Mouse (Mus musculus) adrenal gland, adult 18-20 months (tissue): Measurements from ENCODE around the gene Lipe. TPM values are rescaled to one million over a fixed set of nuclear protein-coding genes. Genes with fewer than 3 reads are reported as not detected.
"Not testable (repeated sequence)": the region's sequence is repeated elsewhere in the genome, so short reads cannot be mapped to it uniquely, and the experiment has no call there.

ENCODE experiments used
- DNase-seq, 2 experiments: peaks; one replicate each; pipeline ENCODE4 v3.0.0; 2021 to 2022; ENCODE audit warnings: low spot score in 2 of 2
- total RNA-seq, 2 experiments: library from RNA; stranded (reverse); gene quantifications; 1 replicate in 1 of 2; 2 replicates in 1 of 2; pipeline ENCODE4 v1.2.3; 2021

The Lipe gene
- total RNA-seq, 2 experiments from 2014 or later = 332 to 738 TPM

DNA sequence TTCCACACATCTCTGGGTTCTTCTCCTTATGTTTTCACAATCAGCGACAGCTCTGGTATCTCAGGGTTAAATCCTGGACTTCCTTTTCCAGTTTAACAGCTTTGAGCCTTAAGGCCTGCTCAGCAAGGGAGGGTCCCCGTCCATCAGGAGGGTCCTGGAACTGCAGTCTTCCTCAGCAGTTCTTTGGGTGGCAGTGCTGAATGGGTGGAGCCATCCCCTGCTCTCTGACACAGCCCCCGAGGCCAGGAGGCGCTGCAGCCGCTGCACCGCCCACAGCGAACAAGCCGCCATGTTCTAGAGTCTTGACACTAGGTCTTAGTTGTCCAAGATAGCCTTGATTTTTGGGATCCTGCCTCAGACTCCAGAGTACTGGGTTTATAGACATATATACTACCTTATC, 21.0 kb upstream of the Lipe start:
- DNase-seq = no peak

DNA sequence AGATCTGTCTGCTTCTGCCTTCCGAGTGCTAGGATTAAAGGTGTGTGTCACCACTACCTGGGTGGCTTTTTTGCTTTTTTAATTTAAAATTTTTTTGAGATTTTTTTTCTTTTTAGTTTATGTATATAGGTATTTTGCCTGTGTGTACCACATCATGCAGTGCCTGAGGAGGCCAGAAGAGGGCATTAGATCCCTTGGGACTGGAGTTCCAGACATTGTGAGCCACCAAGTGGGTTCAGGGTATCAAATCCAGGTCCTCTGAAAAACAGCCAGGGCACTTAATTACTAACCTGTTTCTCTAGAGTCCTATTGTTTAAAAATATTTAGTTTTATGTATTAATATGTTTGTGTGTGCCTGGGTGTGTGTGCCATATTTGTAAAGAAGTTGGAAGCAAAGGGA, 19.1 kb upstream of the Lipe start:
- DNase-seq = peak in 1 of 2 experiments; percentile 22

DNA sequence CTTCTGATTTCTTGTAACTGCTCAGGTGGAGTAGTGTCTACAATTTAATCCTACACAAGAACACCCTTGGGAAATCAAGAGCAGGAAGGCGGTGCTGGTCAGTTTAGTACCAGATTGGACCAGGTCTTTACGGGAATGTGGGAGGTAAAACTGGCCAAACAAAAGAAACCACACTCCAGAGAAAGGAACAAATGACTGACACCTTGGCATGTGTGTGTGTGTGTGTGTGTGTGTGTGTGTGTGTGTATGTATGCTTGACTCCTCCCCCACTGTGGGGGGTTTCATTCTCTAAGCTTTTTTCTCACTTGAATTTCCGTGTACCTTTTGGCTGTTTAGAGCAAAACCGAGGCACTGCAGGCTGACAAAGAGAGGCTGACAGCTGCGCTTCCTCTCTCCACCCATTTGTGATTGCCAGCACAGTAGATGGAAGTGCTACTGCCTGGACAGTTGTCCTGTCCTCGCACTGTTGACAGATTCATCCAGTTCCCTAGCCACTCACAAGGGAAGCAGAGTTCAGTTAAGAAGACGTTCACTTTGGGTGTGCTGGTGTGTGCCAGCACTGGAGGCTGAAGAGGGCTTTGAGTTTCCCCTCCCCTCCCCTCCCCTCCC, 14.4 kb upstream of the Lipe start, which contains the start of gene Cxcl17:
Cxcl17 (minus strand) TSS at position 54 of the 609 bp plus-strand sequence.
- DNase-seq = no peak

DNA sequence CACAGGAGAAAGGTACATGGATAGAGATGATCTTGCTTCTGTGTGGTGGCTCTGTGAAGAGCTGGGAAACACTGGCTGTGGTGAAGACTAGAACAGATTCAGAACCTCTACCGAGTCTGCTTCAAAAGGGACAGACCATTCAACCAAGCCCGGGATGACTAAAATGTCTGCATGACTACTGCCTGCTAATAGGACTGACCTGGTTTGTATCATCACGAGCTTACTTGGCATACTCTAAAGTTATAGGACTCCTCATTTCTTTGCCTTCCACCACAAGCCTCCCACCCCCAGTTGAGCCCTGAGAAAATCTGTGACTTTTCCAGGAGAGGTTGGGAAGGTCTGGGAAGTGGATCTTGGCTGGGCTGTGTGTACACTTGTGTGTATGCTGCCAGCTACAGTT, 13.4 kb upstream of the Lipe start:
- no peak for DNase-seq

DNA sequence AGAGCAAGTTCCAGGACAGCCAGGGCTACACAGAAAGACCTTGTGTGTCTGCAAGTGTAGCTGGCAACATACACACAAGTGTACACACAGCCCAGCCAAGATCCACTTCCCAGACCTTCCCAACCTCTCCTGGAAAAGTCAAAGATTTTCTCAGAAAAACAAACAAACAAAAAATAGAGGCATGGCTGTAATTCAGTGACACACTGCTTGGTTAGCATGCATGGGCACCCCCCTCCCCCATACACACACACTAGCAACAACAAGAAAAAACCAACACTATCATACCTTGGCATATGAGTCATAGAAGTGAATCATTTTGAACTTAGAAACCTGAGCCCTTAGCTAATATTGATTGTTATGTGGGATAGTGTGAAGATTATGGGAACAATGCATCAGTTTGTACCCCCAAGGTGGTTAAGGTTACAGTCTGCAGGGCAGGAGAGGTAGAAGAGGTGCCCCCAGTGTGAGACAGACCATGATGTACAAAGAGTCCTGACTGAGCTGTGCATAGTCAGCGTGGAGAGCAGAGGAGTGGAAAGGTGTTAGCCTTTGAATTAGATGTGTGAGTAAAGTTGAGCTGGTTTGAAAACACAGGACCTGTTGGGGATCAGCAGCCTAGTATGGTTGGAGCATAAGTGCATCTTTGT, 12.6 kb upstream of the Lipe start:
- DNase-seq = no peak

DNA sequence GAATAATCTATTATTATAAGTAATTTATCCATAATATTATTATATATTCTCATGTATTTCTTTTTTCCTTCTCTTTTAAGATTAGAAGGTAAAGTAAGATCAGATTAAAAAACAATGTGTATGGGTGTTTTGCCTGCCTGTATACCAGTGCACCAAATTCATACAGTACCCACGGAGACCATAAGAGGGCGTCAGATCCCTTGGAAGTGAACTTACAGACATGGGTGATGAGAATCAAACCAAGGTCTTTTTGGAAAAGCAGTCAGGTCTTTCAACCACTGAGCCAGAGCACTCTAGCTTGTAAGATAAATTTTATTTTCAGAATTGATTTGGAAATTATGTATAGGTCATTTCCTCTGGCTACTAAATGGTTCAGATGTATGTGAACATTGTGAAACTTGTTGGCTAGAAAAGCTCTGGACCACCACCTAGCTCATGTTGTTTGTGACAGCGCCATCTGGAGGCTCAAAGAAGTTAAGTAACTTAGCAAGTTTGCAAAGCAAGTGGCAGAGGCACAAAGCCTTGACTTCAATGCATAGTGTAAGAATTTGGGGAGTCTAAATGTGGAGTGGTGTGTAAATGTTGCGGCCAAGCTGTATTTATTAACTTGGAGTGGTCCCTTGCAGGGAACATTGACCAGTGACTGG, 10.7 kb upstream of the Lipe start:
- DNase-seq = no peak

DNA sequence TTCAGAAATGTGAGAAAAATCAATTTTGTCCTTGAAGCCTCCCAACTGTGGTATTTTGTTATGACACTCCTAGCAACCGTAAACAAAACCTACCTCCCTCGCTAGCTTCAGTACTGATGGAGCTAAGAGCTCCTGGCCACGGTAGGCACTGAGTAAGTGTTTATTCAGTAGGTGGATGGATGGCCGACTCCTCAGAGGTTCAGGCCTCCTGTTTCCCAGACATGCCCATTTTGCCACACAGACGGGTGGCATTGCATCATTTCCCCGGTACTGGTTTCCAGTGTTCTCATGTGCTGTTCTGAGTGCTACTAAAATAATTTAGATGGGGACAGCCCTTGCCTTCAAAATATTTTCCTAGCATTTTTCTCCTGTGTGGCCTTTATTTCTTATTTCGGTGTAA, 8.0 kb upstream of the Lipe start:
- DNase-seq = no peak

DNA sequence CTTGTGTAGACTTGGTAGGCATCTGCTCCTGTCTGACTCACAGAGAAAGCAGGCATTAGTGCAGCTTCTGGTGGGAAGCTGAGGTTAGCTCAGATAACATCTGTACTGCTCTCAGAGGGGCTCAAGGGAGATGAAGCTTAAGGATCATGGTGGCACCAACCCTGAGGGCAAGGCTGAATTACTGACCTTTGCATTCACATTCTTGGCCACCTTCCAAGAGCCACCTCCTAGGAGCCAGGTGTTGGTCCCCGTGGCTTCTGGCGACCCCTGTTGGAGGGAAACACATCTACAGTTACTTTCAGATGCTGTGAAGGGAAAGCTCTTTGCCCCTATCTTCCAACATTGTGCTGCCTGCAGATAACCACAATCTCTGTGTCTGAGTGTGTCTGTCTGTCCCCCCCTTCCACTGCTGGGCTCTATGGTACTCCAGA, 4.2 kb upstream of the Lipe start:
- peak; percentile 59 to 74 for DNase-seq

DNA sequence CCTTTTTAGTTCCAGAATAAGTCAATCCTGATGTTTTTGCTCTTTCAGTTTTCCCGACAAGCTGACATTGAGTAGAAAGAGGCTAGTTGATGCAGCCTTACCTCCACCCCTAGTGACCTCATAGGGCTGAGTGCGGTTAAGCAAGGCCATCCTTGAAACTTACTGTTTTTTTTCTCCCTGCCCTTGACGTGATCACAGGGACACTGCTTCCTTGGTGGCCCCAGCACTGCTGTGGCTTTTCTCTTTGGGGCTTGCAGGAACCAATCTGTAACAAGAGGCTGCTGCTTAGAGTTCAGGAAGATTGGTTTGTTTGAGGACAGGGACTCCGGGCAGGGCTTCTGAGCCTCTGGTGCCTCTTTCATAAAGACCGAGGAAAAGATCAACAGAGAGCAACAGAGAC, 3.5 kb upstream of the Lipe start:
- DNase-seq = peak in 1 of 2 experiments; percentile 40

DNA sequence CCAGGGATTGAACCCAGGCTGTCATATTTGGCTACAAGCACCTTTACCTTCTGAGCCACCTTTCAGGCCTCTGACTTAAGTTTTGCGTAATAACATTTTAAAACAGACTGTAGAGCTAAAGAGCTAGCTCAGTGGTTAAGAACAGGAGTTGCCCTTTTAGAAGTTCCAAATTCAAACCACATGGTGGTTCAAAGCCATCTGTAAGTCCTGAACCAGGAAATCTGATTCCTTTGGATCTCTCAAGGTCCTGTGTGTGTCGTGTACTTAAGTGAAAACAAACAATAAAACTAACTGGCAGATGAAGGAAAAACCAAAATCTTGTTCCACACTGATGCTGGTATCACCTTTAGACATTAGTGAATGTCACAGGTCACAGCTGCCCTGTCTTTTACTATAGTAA, 3.0 kb upstream of the Lipe start:
- no peak for DNase-seq

DNA sequence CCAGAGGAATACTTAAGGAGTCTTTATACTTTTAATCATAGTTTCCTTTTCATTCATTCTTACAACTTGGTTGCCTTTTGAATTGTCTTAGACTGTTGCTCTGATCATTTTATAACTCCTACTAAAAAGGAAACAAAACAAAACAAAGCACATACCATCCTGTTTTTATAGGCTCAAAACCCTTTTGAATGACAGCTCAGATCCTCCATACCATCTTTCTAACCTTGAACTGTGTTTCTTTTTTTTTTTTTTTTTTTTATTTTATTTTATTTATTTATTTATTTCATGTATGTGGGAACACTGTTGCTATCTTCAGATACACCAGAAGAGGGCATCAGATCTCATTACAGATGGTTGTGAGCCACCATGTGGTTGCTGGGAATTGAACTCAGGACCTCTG, 518 bp upstream of the Lipe start:
- DNase-seq = not testable (repeated sequence)

DNA sequence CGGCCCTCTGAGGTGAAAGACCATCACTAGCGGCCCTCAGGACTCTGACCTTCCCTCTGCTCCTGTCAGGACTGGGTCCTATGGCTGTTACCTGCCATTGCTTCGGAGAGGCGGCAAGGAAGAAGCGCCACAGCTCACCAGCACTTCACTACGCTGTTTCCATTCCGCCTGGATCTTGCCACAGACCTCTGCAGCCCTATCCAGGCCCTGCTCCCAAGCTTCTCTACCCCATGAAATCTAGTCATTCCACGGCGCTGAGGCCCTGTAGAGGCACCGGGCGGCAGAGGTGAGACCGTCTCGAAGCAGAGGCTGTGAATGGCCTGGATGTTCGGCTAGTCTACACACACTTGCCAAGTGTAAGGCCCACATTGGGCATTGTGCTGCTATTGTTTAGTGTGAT, 1.9 kb downstream of the Lipe start:
- no peak for DNase-seq

DNA sequence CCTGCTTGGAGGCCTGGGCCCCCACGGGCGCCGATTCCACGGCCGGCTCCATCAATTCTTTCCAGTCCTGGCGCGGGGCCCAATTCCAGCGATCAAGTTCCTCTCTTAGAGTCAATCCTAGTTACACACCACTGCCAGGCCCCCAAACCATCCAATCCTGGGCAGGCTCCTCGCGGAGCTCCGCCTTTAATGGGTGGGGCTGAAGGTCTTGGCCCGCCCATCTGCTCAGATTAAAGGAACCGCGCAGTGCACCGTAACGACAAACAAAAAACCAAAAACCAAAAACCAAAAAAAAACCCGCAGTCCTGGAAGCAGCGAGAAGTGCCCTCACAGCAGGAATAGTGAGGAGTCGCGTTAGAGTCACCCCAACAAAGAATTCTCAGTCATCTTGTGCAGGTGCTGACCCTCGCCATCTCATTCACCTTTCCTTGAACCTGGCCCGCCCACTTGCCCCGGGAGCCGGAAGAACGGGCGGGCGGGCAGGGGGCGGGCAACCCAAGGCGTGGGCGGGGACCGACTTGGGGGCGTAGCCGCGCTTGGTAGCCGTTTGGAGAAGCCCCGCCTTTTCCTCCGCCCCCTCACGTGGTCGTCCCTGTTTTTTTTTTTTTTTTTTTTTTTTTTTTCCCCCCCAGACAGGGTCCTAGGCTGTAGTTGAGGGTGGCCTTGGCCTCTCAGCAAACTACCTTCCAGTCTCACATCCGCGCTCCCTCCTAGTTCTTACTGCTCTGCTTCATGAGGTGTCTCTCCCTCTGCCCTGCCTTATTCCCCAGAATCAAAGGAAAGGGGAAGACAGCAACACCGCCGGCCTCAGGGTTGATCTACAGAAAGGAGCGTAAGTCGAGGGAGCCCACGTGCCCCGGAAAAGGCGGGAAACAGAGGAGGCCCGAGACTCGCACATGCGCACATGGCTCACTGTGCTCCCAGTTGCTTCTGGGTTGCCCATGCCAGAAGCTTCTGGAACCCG, 2.7 kb downstream of the Lipe start:
- peak; percentile 94 to 97 for DNase-seq

DNA sequence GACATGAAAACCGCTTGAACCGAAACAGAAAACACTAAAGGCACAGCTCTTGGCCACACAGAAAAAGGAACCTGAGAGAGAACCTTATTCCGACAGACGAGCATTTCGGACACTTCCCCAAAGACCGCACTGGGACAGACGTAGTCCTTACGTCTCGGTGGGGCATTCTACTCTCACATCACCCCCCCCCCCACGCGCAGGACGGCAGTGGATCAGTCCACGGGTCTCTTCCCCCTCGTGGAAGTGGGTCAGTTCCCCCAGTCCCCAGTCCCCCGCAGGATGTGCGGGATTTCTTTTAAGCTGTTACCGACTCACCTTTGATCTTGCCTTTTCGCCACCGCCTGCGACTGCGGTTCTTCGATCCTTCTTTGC, 3.3 kb downstream of the Lipe start:
- no peak for DNase-seq

DNA sequence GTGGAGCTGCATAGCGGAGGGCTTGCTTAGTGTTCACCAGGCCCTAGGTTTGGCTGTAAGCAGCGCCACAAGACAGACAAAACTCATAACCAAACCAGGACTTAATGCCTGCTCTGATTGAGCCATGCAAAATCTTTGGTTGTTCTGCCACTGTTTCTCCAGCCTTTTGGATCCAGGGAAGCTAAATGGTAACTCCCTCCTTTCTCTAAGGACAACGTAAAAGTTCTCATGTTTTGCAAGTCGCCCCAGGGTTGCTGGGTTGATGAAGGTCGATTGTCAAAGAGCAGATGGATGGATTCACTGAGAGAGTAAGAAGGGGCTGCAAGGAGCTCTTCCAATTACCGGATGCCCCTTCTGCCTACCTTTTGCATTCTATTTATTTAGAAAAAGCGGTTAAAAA, 3.8 kb downstream of the Lipe start:
- peak in 1 of 2 experiments; percentile 41 for DNase-seq

DNA sequence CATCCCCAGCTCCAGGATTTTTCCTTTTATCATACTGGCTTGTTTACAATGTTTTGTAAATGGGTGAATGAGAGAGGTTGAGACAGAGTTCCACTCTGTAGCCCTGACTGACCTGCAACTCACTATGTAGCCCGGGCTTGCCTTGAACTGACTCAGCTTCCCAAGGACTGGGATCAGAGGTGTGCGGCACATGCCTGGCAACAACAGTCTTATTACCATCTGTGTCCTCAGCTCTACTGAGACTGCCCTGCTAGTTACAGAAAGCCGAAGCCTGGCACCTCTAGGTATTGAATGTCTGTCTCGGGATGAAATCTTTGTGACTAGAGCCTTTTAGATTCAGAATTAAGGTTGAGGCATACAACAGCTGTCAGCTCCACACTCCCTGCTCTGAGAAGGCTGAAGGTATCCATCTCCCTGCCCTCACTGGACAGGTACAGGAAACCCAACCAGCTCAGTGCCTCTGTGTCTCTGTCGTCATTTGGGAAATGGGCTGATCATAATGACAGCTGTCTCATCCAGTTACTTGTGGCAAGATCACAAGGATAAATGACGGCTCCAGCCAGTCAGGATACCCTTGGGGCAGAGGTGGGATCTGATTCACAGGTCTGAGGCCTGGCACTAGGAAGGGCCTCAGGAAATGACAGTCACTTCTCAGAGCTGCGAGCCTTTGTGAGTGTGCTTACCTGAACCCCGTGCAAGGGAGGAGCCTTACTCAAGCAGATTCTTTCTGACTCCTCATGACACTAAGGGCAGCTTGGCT, 4.9 kb downstream of the Lipe start:
- DNase-seq = peak in 1 of 2 experiments; percentile 48

DNA sequence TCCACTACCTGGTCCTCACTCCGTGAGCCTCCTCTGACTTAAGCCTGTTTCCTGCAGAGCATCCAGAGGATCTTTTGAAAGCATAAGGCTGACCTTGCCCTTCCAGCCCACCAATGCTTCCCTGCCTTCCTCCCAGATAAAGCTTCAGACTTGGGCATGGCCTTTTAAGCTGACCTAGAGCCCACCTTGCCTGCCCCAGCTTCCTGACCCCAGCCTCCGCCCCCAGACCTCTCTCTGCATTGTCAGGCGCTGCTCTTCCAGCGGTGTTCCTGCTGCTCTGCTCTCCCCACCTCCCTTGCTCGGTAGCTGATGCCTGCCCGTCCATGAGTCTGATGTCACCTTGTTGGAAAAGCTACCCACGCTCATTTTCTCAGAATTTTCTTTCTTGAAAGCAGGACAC, 5.7 kb downstream of the Lipe start:
- DNase-seq = peak in 1 of 2 experiments; percentile 10

DNA sequence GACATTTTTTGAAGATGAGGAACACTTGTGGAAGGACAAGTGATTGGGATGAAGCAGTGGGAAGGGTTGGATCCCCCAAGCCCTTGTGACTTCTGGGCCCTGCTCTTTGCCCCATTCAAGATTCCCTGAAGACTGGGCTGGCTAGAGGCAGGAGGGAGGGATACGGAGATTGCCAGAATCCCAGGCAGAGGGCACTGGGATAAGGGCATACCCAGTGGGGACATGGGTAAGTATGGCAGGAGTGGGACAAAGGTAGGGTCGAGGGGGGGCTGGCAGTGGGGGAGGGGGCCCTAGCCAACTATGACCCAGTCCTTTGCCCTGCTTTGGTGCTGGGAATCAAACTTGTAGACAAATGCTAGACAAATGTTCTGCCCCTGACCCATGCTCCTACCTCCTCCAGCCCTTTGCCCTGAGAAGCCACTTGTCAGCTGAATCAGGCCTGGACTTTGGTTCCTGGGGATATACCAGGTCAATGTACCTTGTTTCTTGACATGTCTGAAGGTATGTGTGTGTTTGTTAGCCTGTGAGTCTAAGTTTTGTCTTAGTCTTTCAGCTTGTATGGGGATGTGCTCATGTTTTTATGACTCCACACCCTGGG, 6.6 kb downstream of the Lipe start:
- peak in 1 of 2 experiments; percentile 18 for DNase-seq

DNA sequence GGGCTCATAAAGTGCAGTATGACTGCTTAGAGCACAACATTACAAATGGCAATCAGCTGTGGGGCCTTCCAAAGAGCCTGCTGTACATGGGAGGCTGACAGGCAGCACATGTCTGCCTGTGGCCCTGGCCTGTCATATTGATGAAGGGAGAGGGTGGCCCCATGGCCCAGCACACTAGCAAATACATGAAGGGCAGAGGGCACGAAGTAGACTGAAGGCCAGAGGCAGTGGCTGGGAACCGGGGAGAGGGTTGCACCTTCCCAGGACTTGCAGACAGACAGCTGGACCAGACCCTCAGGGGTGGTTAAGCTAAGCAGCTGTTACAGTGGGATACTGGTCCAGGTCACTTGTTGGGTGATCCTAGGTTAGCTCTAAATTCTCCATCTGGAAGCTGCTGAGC, 7.5 kb downstream of the Lipe start:
- peak in 1 of 2 experiments; percentile 41 for DNase-seq
